Mouse (Mus musculus): ENCODE results near the gene Sh3d19.
"Not testable (repeated sequence)": the region's sequence is repeated elsewhere in the genome, so short reads cannot be mapped to it uniquely, and the experiment has no call there.

Sh3d19 gene

DNA sequence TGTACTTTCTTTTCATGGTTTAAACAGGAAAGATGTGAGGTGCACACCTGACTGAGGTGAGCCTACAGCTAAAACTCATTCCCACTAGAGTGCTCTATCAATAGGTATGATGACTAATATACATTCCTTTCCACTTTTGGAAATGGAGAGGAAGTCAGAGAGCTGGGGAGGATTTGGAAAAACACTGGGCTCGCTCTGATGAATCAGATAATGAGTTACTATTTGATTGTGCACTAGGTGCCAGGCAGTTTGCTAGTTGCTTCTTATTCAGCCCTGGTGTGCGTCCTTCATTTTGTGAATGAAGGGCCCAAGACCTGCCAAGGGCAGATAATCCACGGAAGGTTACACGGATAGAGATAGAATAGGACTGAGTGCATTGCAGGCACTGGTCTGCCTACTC, 9.1 kb downstream of the Sh3d19 start:
- no peak for DNase-seq (ENCODE audit: low spot score in 2 of 2)

DNA sequence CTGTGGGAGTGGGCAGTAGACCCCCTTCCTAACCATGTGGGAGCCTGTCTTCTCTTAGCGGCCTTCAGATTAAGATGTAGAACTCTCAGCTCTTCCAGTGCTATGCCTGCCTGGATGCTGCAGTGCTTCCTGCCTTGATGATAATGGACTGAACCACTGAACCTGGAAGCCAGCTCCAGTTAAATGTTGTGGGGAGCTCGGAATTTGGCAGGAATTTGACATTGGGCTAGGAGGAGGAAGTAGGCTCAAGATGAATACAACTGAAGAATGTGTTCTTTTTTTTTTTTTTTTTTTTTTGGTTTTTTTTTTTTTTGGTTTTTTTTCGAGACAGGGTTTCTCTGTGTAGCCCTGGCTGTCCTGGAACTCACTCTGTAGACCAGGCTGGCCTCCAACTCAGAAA, 10.9 kb downstream of the Sh3d19 start:
- not testable (repeated sequence) for DNase-seq (ENCODE audit: low spot score in 2 of 2)

DNA sequence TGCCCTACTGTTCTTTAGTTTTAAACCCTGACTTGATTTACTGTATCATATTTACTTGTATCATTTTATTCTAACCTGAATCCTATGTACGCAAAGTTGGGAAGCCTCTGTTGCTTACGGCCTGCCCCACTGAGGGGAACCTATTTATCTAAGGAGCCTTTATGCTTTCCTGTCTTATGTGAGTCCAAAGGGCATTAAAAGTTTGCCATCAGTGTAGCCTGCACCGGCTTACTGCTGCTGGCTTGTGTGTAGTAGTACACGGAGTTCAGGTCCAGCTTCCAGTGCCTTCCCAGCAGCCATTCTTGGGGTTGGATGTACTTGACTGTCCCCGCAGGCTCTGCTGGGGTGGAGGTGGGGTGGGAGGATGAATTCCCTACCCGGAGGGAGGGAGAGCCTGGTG, 13.6 kb downstream of the Sh3d19 start:
- DNase-seq (ENCODE audit: low spot score in 2 of 2), result no peak

DNA sequence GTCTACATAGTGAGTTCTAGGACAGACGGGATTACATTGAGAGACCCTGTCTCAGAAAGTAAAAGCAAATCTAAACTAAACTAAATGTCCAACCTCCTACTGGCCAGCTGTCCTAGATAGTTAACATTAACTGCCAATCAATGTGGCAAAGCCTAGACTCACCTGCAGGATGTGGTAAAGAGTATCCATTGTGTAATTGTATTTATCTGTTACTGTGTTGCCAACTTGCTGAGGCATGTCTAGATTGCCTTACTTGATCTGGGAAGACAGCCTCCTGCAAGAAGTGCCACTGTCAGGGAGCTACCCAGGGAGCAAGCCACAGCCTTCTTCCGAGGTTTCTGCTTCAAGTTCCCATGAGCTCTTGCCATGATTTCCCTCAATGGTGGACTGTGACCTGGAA, 16.3 kb downstream of the Sh3d19 start:
- DNase-seq (ENCODE audit: low spot score in 2 of 2), result no peak

DNA sequence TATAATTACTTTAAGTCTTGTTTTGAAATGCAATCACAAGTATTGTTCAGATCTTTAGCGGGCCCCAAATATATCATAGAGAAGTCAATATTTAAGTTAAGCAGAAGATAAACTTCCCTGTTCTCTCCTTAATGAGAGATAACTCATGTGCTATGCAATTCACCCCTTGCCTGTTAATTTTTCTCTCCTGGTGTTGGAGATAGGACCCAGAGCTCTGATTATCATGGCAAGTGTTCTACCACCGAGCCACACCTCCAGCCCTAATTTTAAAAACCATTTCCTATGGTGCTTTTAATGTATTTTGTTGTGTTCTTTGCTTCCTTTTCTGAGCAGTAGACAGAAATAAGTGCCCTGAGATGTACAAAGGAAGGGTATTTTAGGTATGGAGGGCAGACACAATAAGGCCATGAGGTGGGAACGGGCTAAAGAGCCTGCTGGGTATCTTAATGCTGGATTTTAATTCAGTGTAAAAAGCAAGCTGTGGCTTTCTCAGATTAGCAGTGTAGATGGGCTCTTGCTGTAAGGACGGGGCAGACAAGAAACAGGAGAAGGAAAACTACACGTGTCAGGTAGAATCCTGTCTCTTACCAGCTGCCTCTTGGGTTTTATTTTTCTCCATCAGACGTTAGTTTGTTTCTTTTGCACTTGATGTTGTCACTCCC, 20.4 kb downstream of the Sh3d19 start:
- DNase-seq (ENCODE audit: low spot score in 2 of 2), result no peak

DNA sequence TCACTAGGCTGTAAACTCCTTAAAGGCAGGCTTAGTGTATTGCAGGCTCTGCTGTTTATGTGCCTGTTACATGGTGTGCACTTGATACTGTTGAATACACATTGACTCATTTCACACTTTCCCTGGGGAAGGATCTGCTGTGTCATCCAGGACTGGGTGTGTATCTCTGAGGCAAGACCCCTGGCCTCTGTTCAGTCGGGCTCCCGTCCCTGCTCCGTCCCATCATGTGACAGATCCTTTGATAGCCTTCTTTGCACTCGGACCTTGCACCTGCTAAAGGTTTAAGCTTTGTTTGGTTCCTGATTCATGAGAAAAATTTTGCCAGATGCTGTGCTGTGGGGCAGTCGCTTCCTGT, 20.9 kb downstream of the Sh3d19 start:
- DNase-seq (ENCODE audit: low spot score in 2 of 2), result no peak

DNA sequence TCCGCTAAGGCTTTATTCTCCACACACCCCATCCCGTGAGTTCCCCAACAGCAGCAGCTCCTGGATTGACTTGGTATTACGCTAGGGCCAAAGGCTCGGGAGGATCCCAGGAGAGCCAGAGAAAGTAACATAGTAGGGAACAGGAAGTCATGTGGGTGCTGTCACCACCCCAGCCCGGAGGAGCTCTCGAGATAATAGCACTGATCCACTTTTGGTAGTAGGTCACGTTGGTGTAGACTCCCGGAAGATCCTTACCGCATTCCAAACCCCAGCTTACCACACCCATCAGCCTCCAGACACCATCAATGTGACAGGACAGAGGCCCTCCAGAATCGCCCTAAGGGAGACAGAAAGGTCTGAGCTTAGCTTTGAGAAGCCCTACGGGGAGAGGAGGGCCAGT, 22.8 kb downstream of the Sh3d19 start:
- no peak for DNase-seq (ENCODE audit: low spot score in 2 of 2)

DNA sequence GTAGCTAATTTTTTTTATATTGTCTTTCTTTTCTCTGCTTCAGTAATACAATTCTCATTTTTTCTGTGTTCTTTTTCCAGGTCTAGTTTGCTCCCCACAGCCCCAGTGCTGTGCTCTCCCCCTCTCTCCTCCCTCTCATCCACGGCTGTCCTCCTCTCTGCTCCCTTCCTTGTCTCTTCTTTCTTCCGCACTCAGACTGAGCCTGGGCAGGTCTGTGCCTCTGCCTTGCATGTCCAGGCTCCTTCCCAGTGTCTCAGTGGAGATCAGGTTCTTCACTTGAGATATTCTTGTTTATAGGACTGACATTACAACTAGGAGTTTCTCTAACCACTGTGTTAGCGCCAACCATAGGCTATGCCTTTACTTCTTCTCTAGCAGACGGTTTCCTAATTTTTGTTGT, 23.7 kb downstream of the Sh3d19 start:
- DNase-seq (ENCODE audit: low spot score in 2 of 2), result no peak

DNA sequence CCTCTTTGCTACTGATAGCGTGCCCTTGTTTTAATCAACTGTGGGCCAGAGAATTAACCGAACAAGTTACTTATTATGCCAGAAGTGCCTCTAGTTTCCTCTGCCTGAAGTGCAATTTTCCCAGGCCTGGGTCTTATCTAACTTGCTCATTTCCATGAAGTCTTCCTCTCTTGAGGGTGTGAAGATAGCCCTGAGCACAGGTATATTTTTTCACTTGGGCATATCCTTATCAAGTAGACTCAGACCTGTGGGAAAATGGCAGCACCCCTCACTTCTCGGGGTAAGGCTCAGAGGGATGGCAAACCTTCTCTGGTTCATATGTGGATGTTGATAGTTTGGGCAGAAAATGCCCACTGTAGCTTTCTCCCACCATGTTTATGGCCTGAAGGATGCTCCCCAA, 30.4 kb downstream of the Sh3d19 start:
- no peak for DNase-seq (ENCODE audit: low spot score in 2 of 2)

DNA sequence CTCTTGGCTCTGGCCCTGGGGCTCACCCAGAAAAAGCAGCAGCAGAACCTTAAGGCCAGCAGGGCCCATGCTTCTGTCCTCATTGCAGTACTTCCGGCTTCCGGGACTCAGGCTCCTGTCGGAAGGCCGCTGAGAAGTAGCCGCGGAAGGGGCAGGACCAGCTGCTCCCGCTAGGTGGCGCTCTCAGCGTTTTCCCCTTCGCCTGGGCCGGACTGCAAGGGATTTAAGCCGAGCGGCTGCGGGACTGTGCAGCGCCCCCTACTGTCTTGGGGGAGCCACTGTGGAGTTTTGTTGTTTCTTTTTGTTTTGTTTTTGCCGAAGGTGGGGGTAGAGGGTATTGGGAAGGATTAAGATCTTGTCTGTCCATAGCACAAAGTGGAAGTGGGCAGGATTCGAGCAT, 31.5 kb downstream of the Sh3d19 start, which contains the start of gene Prss48:
TSS of gene Prss48 (minus strand) at position 69 of the 400 bp plus-strand sequence.
- no peak for DNase-seq (ENCODE audit: low spot score in 2 of 2)

DNA sequence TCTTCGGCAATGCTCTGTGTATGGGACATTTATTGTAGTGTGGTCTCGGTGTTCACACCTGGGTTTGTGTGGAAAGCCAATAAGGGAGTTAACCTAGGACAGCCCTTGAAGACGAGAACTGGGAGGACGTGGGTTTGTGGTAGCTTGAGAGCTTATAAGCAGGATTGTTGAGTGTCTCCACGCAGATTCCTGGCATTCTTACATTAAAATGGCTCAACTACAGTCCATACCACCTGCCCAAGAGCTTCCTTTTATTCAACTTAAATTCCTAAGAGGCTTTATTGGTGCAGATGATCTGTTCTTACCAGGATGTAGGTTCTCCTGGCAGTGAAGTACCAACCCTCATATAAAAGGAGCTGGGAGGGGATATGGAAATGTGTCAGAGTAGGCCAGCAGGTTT, 32.0 kb downstream of the Sh3d19 start:
- no peak for DNase-seq (ENCODE audit: low spot score in 2 of 2)

DNA sequence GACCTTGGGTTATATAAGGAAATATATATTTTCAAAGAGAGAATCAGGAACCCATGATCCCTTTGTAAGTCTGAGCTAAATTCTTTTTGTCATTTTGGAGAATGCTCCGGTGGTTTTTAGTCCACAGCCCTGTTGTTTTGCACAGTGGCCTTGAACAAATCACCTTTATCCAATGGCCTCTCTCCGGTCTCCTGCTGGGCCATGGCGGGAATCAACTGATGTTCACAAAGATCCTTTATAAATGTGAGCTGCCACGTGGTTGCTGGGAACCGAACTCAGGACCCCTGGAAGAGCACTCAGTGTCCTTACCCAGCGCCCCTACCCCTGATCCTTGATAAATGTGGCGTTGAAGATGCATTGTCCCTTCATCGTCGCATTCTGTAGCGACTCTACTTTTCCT, 33.8 kb downstream of the Sh3d19 start:
- no peak for DNase-seq (ENCODE audit: low spot score in 2 of 2)

DNA sequence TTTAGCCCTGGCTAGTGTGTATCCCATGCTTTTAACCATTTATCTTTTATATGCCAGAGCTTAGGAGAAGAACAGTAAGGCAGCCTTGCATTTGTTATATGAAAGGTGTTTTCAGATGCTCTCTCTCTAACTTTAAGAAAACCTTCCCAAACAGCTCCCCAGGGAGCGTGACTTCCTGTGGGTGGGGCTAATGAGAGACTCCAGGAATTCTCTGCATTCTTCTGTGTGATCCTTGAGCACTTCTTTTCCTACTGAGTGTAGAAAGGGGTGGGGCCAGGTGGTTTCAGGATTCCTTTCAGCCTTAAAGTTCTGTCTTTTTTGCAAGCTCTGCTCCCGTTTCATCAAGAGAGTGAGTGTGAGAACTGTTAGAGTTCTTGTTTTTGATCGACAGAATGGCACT, 39.7 kb downstream of the Sh3d19 start:
- no peak for DNase-seq (ENCODE audit: low spot score in 2 of 2)

DNA sequence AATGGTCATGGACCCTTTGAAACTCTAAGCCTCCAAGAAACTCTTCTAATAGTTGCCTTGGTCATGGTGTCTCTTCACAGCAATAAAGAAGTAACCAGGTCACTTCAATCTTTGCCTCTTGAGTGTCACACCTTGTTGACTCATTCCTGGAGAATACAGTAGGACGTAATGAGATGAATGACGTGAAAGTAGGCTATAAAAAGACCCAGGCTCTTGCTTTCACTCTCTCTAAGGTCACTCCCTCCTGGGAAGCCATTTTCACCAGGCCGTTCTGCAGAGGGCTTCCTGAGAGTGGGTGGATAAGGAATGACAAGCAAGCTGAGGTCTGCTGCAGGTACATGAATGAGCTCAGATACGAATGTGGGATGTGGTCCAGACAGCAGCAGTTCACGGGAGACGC, 40.5 kb downstream of the Sh3d19 start:
- DNase-seq (ENCODE audit: low spot score in 2 of 2), result no peak

DNA sequence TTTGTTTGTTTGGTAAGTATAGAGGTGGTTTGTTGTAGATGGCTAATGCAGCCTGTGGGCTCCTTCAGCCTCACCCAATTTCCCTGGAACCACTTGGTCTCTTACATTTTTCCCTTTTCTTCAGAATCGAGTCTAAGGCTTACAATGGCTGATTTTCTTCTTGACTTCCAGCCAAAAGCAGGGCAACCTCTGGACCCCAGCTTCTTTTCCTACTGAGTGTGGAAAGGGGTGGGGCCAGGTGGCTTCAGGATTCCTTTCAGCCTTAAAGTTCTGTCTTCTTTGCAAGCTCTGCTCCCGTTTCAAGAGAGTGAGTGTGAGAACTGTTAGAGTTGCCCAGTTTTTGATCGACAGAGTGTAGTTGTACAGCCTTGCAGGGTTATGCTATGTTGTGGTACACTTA, 40.9 kb downstream of the Sh3d19 start:
- no peak for DNase-seq (ENCODE audit: low spot score in 2 of 2)

DNA sequence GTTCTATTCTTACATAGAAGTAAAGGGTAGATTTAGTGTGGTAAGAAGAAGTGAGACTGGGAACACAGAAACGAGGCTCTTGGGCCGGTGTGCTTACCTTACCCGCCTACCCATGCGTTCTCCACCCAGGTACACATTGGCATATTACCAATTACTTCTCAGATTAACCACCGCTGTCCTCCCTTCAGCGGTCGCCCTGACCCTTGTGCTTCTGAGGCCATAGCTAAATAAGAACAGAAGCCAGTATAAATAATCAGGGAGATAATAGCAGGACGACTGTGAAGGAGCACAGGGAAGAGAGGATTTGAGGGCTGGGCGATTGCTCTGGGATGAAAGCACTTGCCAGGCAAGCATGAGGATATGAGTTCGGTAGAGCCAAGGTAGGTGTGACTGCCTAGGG, 42.9 kb downstream of the Sh3d19 start:
- no peak for DNase-seq (ENCODE audit: low spot score in 2 of 2)

DNA sequence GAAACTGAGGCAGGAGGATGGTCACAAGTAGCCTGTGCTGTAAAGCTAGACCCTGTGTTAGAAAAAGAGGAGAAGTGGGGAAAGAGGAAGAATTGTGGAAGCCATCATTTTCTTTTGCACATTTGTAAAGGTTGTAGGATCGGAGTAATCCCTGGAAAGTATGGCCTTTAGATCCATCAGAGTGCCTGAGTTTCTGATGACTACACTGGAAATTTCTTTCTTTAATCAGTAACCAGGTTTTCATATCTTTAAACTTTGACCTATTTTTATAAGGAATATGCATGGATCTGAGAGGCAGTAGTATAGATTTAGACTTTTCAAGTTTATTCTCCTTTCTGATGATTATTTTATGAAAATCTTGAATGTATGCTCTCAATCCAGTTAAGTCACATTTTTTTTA, 46.1 kb downstream of the Sh3d19 start:
- DNase-seq (ENCODE audit: low spot score in 2 of 2), result no peak

DNA sequence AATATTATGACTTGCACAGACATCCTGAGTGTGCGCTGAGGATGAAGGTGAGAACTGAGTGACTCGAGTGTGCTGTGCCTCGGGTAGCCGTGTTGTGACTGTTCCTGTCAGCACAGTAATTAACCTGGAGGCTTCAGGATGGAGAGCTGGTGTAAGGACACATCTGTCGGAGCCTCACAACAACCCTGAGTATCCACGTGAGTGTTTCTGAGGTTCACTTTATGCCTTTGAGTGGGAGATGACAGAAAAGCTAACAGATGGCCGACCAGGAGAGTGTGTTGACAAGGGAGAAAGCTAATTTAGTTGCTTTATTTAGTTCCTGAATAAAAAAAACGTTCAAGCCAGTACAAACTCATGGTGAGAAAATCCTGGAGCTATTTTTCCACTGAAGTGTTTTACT, 46.6 kb downstream of the Sh3d19 start:
- peak; percentile 13 to 47 for DNase-seq (ENCODE audit: low spot score in 2 of 2)

DNA sequence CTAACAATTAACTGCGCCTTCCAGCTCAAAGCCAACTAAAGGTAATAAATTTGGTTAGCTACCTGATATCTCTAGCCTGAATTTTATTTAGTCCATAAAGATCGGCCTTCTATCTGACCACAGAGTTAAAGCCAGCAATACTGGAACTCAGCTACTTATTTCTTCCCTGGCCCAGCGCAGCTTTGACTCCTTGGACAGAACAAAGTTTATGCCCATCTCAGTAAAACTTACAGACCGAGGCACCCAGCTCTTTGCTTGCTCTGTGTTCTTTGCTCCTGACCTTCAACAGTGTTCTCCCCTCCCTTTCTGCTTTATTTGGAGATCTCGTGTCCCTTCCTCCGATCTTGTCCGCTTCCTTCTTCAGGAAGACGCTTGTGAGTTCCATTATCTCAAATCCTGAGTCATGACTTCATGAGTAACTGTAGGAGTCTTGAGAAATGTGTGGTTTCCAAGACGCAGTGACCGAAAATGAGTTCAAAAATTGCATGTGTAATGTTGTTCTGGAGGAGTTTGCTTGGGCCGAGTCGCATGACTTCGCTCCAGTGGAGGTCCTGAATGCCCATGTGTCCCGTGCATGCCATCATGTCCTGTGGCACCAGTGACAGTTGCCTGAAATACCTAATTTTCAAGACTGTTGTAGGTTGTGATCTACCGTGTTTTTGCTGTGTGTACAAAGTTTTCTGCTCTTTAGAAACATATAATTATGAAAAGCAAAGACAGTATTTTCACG, 50.2 kb downstream of the Sh3d19 start:
- no peak for DNase-seq (ENCODE audit: low spot score in 2 of 2)

DNA sequence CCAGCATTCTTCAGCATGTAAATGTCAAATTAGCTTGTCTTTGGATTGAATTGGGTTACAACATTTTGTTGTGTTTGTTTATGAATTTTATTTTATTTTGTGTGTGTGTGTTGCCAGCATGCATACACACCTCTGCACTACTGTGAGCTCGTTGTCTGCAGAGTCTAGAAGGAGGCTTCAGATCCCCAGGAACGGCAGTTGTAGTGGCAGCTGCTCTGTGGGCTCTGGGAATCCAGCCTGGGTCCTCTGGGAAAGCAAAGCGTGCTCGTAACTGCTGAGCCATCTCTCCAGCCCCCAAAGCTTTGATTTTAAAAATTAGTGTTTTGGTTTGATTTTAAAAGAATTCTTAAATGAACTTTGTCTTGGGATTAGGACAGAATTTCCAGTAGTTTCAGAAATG, 50.7 kb downstream of the Sh3d19 start:
- no peak for DNase-seq (ENCODE audit: low spot score in 2 of 2)

DNA sequence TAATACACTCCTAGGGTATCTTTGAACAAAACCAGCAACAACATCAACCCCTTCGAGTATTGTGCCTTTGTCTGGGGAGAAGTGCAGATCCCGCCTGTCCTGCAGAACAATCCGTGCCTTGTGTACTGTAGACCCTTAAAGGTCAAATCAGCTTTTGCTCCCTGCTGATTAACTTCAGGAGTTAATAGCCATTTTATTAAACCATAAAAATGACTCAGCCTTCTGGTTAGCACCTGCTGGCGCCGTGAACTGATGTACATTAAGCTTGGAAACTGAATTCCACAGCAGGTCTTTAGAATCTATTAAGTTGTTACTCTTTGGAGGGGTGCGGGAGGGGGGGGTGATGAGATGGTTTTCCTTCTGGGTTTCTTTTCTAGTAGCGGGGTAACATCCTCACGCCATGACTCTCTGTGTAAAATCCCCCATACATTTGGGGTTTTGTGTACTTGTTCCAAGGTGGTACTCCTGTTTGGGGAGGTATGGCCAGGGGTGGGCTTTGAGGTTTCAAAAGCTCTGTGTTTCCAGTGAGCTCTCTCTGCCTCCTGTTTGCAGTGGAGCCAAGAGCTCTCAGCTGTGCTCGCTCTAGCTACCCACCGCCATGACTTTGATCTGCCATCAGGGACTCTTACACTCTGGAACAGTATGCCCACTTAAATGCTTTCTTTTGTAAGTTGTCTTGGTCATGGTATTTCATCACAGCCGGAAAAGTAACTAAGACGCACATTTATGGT, 53.3 kb downstream of the Sh3d19 start:
- DNase-seq (ENCODE audit: low spot score in 2 of 2), result no peak

DNA sequence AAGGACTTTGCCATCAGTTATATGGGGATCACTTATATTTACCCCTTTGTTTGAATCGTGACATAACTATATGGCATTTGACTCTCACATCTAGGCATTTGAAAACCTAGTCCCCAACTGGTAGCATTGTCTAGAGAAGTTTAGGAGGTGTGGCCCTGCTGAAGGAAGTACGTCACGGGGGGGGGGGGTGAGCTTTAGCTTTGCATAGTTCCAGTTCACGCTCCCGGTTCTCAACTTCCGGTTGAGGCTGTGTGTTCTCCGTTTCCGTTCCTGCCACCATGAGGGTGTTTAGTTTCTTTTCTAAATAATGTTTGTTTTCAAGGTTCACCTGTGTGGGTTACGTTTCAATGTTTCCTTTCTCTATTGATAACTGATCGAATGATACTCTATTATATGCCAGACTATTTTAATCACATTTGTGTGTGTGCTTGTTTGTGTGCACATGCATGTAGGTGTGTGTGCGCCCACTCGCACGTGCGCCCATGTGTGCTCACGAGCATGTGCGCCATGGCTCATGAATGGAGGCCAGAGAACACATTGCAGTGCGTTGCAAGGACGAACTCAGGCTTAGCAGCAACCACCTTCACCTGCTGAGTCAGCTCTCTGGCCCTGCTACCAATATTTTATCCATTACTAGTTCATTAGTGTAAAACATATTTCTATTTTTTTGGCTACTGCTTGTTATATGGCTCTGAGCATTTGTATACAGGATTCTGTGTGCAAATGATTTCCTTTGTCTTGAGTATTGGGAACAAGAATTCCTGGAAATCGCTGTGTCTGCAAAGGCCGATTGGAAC, 54.6 kb downstream of the Sh3d19 start:
- DNase-seq (ENCODE audit: low spot score in 2 of 2), result no peak
